ENCODE assay signal across 22 mouse cellular contexts in the genomic region with DNA sequence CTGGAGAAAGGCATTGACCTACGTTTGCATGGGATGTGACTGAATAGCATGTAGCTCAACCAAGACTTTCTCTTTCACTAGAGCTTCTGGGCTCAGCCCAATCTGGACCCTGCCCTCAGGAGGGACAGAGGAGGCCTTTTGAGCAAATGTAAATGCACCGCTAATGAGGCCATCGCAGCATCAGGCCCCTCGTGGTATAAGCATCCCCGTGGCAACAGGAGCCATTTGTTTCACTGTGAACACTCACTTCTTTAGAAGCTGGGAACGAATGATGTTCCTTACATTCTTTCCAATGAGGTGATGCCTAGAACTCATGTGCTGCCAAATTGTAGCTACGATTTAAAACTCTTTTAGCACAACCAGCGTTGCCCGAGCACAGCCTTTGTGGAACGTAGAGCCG.
A peak's percentile ranks its signal among the peaks of the same experiment; 100 is the strongest.
DNase-seq lines count a peak whose midpoint lies in the region; ATAC-seq and TF ChIP-seq lines count a peak whose summit lies in the region.
"Had no signal": no experiment of that assay in that cellular context is flagged by ENCODE, and none has a peak within 500 bp of the region (broad histone marks: within the 10 kb centered on the region; RNA-seq: fewer than 3 reads in every experiment).

No protein-coding gene starts in this region.

- 0 out of 2 replicates have a peak overlapping the region, but pooled peaks have one; percentile 1 for H3K4me2 ChIP-seq in forebrain, embryonic 15.5 days (replicated peaks)
- H3K4me2 ChIP-seq in hindbrain, postnatal 0 days (ENCODE audit: low read depth, low read length): 0 out of 2 replicates have a peak overlapping the region, but pooled peaks have one; percentile 10
- H3K4me2 ChIP-seq in midbrain, postnatal 0 days (ENCODE audit: low read depth, low read length, poor library complexity, severe bottlenecking): no peak overlapping the region
- H3K4me2 ChIP-seq: heart, embryonic 13.5 days; limb, embryonic 13.5 days; liver, embryonic 13.5 days; lung, embryonic 14.5 days had no signal

- no peak overlapping the region for H3K4me3 ChIP-seq in left cerebral cortex, adult 2 months
- no peak overlapping the region for H3K4me3 ChIP-seq in forebrain, embryonic 15.5 days
- H3K4me3 ChIP-seq in hindbrain, postnatal 0 days (ENCODE audit: low read length): no peak overlapping the region
- H3K4me3 ChIP-seq in midbrain, postnatal 0 days (ENCODE audit: low read depth, low read length): no peak overlapping the region
- no peak overlapping the region for H3K4me3 ChIP-seq in thymus, adult 2 months (ENCODE audit: control insufficient read depth, insufficient read depth, low read length)
- H3K4me3 ChIP-seq: embryonic facial prominence, embryonic 10.5 days; heart, embryonic 13.5 days; limb, embryonic 13.5 days; liver, embryonic 13.5 days; myocyte had no signal

- H3K9me3 ChIP-seq in forebrain, embryonic 15.5 days: no peaks in the 10 kb centered on the region
- H3K9me3 ChIP-seq in hindbrain, postnatal 0 days (ENCODE audit: low read length): no peaks in the 10 kb centered on the region
- no peaks in the 10 kb centered on the region for H3K9me3 ChIP-seq in midbrain, postnatal 0 days (ENCODE audit: low read length)
- H3K9me3 ChIP-seq: embryonic facial prominence, embryonic 10.5 days; heart, embryonic 13.5 days; limb, embryonic 13.5 days; liver, embryonic 13.5 days had no signal

- no peak for TF ChIP-seq CTCF in left cerebral cortex, adult 2 months (IDR thresholded peaks at IDR 0.05)
- TF ChIP-seq CTCF in hindbrain, postnatal 0 days (IDR thresholded peaks at IDR 0.05; ENCODE audit: low read depth): no peak
- no peak for TF ChIP-seq CTCF in midbrain, postnatal 0 days (IDR thresholded peaks at IDR 0.05)
- no peak for TF ChIP-seq CTCF in thymus, adult 2 months (IDR thresholded peaks at IDR 0.05; ENCODE audit: borderline replicate concordance, control insufficient read depth, extremely low read depth, insufficient read depth, low read length, poor library complexity)

- DNase-seq in left cerebral cortex, adult 2 months (ENCODE audit: extremely low spot score in 1 of 2, low spot score in 2 of 2): no peak
- DNase-seq in left cerebral cortex, postnatal 10 days (ENCODE audit: extremely low spot score in 1 of 2, low spot score in 2 of 2): no peak
- no peak for DNase-seq in hindbrain, postnatal 0 days (ENCODE audit: low spot score)
- DNase-seq in midbrain, postnatal 0 days (ENCODE audit: low spot score): no peak
- DNase-seq in cerebellum, postnatal 14 days: no peak
- no peak for DNase-seq in thymus, adult 2 months
- DNase-seq: cerebellum, adult 11 months; cerebellum, postnatal 10 days; gastrocnemius, postnatal 14 days; heart, adult 18-20 months; kidney, postnatal 36 days; liver, embryonic 13.5 days; lung, embryonic 14.5 days; lung, postnatal 36 days; right cerebral cortex, adult 18-20 months; thymus, postnatal 25 days had no signal

- WGBS in forebrain, embryonic 15.5 days: 11% methylated on average over 11 of the region's 11 CpGs
- WGBS in hindbrain, postnatal 0 days: 19% methylated on average over 11 of the region's 11 CpGs
- WGBS in midbrain, postnatal 0 days: 23% methylated on average over 11 of the region's 11 CpGs
- 64% methylated on average over 11 of the region's 11 CpGs for WGBS in thymus, adult 2 months

- intact Hi-C loops in left cerebral cortex, adult 2 months (cut with DNase I): loop anchor here (5.0 kb wide), 1 partner anchor 95 kb away; no protein-coding TSS in a partner anchor
- intact Hi-C loops in left cerebral cortex, postnatal 10 days (cut with DNase I): no loop called here

- H3K36me3 ChIP-seq in forebrain, embryonic 15.5 days: no peaks in the 10 kb centered on the region
- H3K36me3 ChIP-seq in hindbrain, postnatal 0 days (ENCODE audit: insufficient read depth, low read length): no peaks in the 10 kb centered on the region
- H3K36me3 ChIP-seq in midbrain, postnatal 0 days (ENCODE audit: insufficient read depth, low read length): no peaks in the 10 kb centered on the region
- no peaks in the 10 kb centered on the region for H3K36me3 ChIP-seq in thymus, adult 2 months (ENCODE audit: control insufficient read depth, insufficient read depth, low read length)
- H3K36me3 ChIP-seq: embryonic facial prominence, embryonic 10.5 days; heart, embryonic 13.5 days; limb, embryonic 13.5 days; liver, embryonic 13.5 days had no signal

- H3K9ac ChIP-seq in forebrain, embryonic 15.5 days (replicated peaks): no peak overlapping the region
- H3K9ac ChIP-seq in hindbrain, postnatal 0 days (replicated peaks; ENCODE audit: low read length): no peak overlapping the region
- H3K9ac ChIP-seq in midbrain, postnatal 0 days (replicated peaks; ENCODE audit: low read length, poor library complexity, severe bottlenecking): no peak overlapping the region
- H3K9ac ChIP-seq: heart, embryonic 13.5 days; limb, embryonic 13.5 days; liver, embryonic 13.5 days; lung, embryonic 14.5 days had no signal

- H3K27ac ChIP-seq in left cerebral cortex, adult 2 months: peak overlapping the region; percentile 47; the same call in 1 of the 2 replicates
- H3K27ac ChIP-seq in forebrain, embryonic 15.5 days (replicated peaks): no peak overlapping the region
- H3K27ac ChIP-seq in hindbrain, postnatal 0 days: no peak overlapping the region
- H3K27ac ChIP-seq in midbrain, postnatal 0 days (ENCODE audit: low read depth, low read length): peak overlapping the region; percentile 7
- no peak overlapping the region for H3K27ac ChIP-seq in thymus, adult 2 months (ENCODE audit: control insufficient read depth, insufficient read depth, low read length)
- H3K27ac ChIP-seq: embryonic facial prominence, embryonic 10.5 days; heart, embryonic 13.5 days; limb, embryonic 13.5 days; liver, embryonic 13.5 days had no signal

- ATAC-seq in forebrain, embryonic 15.5 days (replicated peaks): no peak
- ATAC-seq in hindbrain, postnatal 0 days: no peak
- no peak for ATAC-seq in midbrain, postnatal 0 days (ENCODE audit: low FRiP score)
- ATAC-seq: intestine, embryonic 16.5 days had no signal

- TF ChIP-seq POLR2A in thymus, adult 2 months (IDR thresholded peaks at IDR 0.05; ENCODE audit: control insufficient read depth, extremely low read depth, insufficient read depth, low read length, poor library complexity): no peak

- no peaks in the 10 kb centered on the region for H3K27me3 ChIP-seq in forebrain, embryonic 15.5 days
- no peaks in the 10 kb centered on the region for H3K27me3 ChIP-seq in hindbrain, postnatal 0 days (ENCODE audit: insufficient read depth, low read length)
- H3K27me3 ChIP-seq in midbrain, postnatal 0 days (ENCODE audit: insufficient read depth, low read length): no peaks in the 10 kb centered on the region
- no peaks in the 10 kb centered on the region for H3K27me3 ChIP-seq in thymus, adult 2 months (ENCODE audit: control insufficient read depth, insufficient read depth, low read length)
- H3K27me3 ChIP-seq: heart, embryonic 13.5 days; limb, embryonic 13.5 days; liver, embryonic 13.5 days had no signal

- H3K4me1 ChIP-seq in forebrain, embryonic 15.5 days: peaks cover 32% of the 10 kb centered on the region
- peaks cover 18% of the 10 kb centered on the region for H3K4me1 ChIP-seq in hindbrain, postnatal 0 days (ENCODE audit: insufficient read depth, low read length)
- peaks cover 20% of the 10 kb centered on the region for H3K4me1 ChIP-seq in midbrain, postnatal 0 days (ENCODE audit: insufficient read depth, low read length)
- H3K4me1 ChIP-seq in thymus, adult 2 months (replicated peaks; ENCODE audit: control insufficient read depth, insufficient read depth, low read length): no peaks in the 10 kb centered on the region
- H3K4me1 ChIP-seq: liver, embryonic 13.5 days had no signal

Comparison
In these comparisons a context has a peak if more than half of its experiments do, and no peak if none do; other contexts are left out.
1. H3K27ac ChIP-seq: peak in left cerebral cortex, adult 2 months (single experiment) and midbrain, postnatal 0 days (single experiment); none in forebrain, embryonic 15.5 days (single experiment), hindbrain, postnatal 0 days (single experiment) and thymus, adult 2 months (single experiment).